Mouse (Mus musculus) C2C12 (cell line): ENCODE data around the gene Accsl.

Experiments
- CTCF ChIP-seq: IDR thresholded peaks from one replicate; pipeline ENCODE4 v1.5.1; 2011; ENCODE audit not compliant: control insufficient read depth, insufficient read depth, insufficient read length
- MAX ChIP-seq: IDR thresholded peaks from one replicate; pipeline ENCODE4 v1.6.1; 2011; ENCODE audit warnings: mild to moderate bottlenecking, control low read depth
- MYOG ChIP-seq: IDR thresholded peaks from one replicate; pipeline ENCODE4 v1.6.1; 2011; ENCODE audit not compliant: control insufficient read depth, insufficient read length; ENCODE audit errors: extremely low read depth

DNA sequence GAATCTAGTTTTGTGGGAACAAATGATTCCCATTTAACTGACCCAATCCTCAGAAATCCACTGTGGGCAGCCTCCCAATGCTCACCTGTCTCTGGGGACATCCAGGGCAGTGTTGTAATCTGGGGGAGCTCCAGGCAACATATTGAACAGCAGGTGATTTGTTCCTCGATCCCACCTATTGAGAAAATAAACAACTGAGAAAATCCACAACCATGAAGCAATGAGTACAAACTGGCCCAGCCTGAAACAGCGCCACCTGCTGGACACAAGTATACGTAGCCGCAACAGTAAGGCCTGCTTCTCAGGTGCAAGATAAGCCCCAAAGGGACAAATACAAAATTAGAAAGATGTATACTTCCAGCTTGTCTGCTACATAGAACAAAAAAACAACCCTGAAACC lies 57.1 kb downstream of the Accsl start:
- peak; percentile 51 for TF ChIP-seq CTCF
- TF ChIP-seq MAX, result no peak
- no peak for TF ChIP-seq MYOG
